Mouse (Mus musculus) heart, postnatal 4 days (tissue): ENCODE measurements around the gene Ercc1. TPM values are rescaled to one million over a fixed set of nuclear protein-coding genes. Genes with fewer than 3 reads are reported as not detected.

Experiments
- DNase-seq: peaks from one replicate; pipeline ENCODE4 v3.0.0; 2021
- total RNA-seq, 2 experiments: library from RNA; stranded (reverse); gene quantifications; 2 replicates each; pipeline ENCODE4 v1.2.3; 2021

Gene Ercc1
- total RNA-seq, 2 experiments from 2014 or later, result 42.4 to 43.5 TPM

GRCm38 (mm10) chr7:19309278-19309883, 35.2 kb upstream of the Ercc1 start:
- DNase-seq, result peak; percentile 29

GRCm38 (mm10) chr7:19309884-19310641, 34.5 kb upstream of the Ercc1 start, which contains the start of gene Fosb:
TSS of gene Fosb (minus strand) at chr7:19310051.
- DNase-seq, result peak; percentile 97

GRCm38 (mm10) chr7:19311991-19312390, 32.6 kb upstream of the Ercc1 start:
- DNase-seq, result no peak

- DNase-seq, result no peak
These were observed 30.5 kb upstream of the Ercc1 start for GRCm38 (mm10) chr7:19314033-19314432.

GRCm38 (mm10) chr7:19316451-19317161, 28.0 kb upstream of the Ercc1 start:
- peak; percentile 47 for DNase-seq

- no peak for DNase-seq
These were observed 26.4 kb upstream of the Ercc1 start for GRCm38 (mm10) chr7:19318201-19318600.

- no peak for DNase-seq
These were observed 25.9 kb upstream of the Ercc1 start for GRCm38 (mm10) chr7:19318676-19319075.

GRCm38 (mm10) chr7:19319458-19319857, 25.1 kb upstream of the Ercc1 start:
- peak; percentile 52 for DNase-seq

- DNase-seq, result peak; percentile 97
These were observed 24.7 kb upstream of the Ercc1 start for GRCm38 (mm10) chr7:19319906-19320305.

GRCm38 (mm10) chr7:19320637-19321036, 23.9 kb upstream of the Ercc1 start:
- no peak for DNase-seq

- no peak for DNase-seq
These were observed 23.1 kb upstream of the Ercc1 start for GRCm38 (mm10) chr7:19321464-19321863.

GRCm38 (mm10) chr7:19322489-19322888, 22.1 kb upstream of the Ercc1 start:
- DNase-seq, result no peak

GRCm38 (mm10) chr7:19324221-19324620, 20.4 kb upstream of the Ercc1 start:
- DNase-seq, result no peak

GRCm38 (mm10) chr7:19325262-19326199, 19.0 kb upstream of the Ercc1 start:
- DNase-seq, result no peak

GRCm38 (mm10) chr7:19326359-19326758, 18.2 kb upstream of the Ercc1 start:
- peak; percentile 96 for DNase-seq

- DNase-seq, result peak; percentile 95
These were observed 17.4 kb upstream of the Ercc1 start for GRCm38 (mm10) chr7:19327128-19327527.

GRCm38 (mm10) chr7:19327782-19328181, 16.8 kb upstream of the Ercc1 start:
- no peak for DNase-seq

GRCm38 (mm10) chr7:19328425-19328824, 16.2 kb upstream of the Ercc1 start:
- no peak for DNase-seq

GRCm38 (mm10) chr7:19331910-19332309, 12.7 kb upstream of the Ercc1 start:
- DNase-seq, result no peak

GRCm38 (mm10) chr7:19332709-19333352, 11.7 kb upstream of the Ercc1 start:
- DNase-seq, result peak; percentile 88

GRCm38 (mm10) chr7:19335583-19335982, 9.0 kb upstream of the Ercc1 start:
- DNase-seq, result peak; percentile 20

- DNase-seq, result no peak
These were observed 7.5 kb upstream of the Ercc1 start for GRCm38 (mm10) chr7:19337122-19337521.
